Mouse (Mus musculus) regulatory T cell (primary cell): Measurements from ENCODE around the gene Arhgef18.

Source experiments
- in situ Hi-C: fragments of 300-600 bp; cut with MboI, MseI; formaldehyde crosslinking; loops from one replicate; pipeline ENCODE4 v1.15.1; 2025; ENCODE audit warnings: high pct_unique_total_duplicates

Gene Arhgef18

GRCm38 (mm10) chr8:3392771-3393710 is at the start of gene Arhgef18:
TSS of gene Arhgef18 (plus strand) at chr8:3393006.
- in situ Hi-C loops = no loop called here

GRCm38 (mm10) chr8:3345337-3345736 is 47.5 kb upstream of the Arhgef18 start:
- in situ Hi-C loops = no loop called here

- in situ Hi-C loops = no loop called here
Measured at GRCm38 (mm10) chr8:3346691-3347413, 46.0 kb upstream of the Arhgef18 start.

- in situ Hi-C loops = no loop called here
Measured at GRCm38 (mm10) chr8:3348142-3348823, 44.5 kb upstream of the Arhgef18 start.

- in situ Hi-C loops = loop anchor here (10.0 kb wide), 2 partner anchors 814 to 974 kb away; partner anchors contain the start of genes Ccl25, Elavl1 and Evi5l
Measured at GRCm38 (mm10) chr8:3350747-3351146, 42.1 kb upstream of the Arhgef18 start.

GRCm38 (mm10) chr8:3352715-3353114 is 40.1 kb upstream of the Arhgef18 start:
- in situ Hi-C loops = loop anchor here (10.0 kb wide), 2 partner anchors 812 to 972 kb away; partner anchors contain the start of genes Ccl25, Elavl1 and Evi5l

- in situ Hi-C loops = loop anchor here (10.0 kb wide), 2 partner anchors 812 to 972 kb away; partner anchors contain the start of genes Ccl25, Elavl1 and Evi5l
Measured at GRCm38 (mm10) chr8:3353189-3353810, 39.5 kb upstream of the Arhgef18 start, which contains the start of gene A430078G23Rik. TSS of gene A430078G23Rik (plus strand) at chr8:3353415.

GRCm38 (mm10) chr8:3353811-3354442 is 38.9 kb upstream of the Arhgef18 start:
- in situ Hi-C loops = loop anchor here (10.0 kb wide), 2 partner anchors 811 to 971 kb away; partner anchors contain the start of genes Ccl25, Elavl1 and Evi5l

GRCm38 (mm10) chr8:3354443-3354812 is 38.4 kb upstream of the Arhgef18 start:
- in situ Hi-C loops = loop anchor here (10.0 kb wide), 2 partner anchors 810 to 970 kb away; partner anchors contain the start of genes Ccl25, Elavl1 and Evi5l

- in situ Hi-C loops = loop anchor here (5.0 to 10.0 kb wide), 3 partner anchors 322 to 969 kb away; partner anchors contain the start of genes Ccl25, Elavl1, Evi5l and Trappc5
Measured at GRCm38 (mm10) chr8:3355586-3355985, 37.2 kb upstream of the Arhgef18 start.

GRCm38 (mm10) chr8:3358060-3358459 is 34.7 kb upstream of the Arhgef18 start:
- in situ Hi-C loops = loop anchor here (5.0 to 10.0 kb wide), 3 partner anchors 319 to 967 kb away; partner anchors contain the start of genes Ccl25, Elavl1, Evi5l and Trappc5

- in situ Hi-C loops = loop anchor here (5.0 kb wide), 1 partner anchor 85 kb away; no protein-coding TSS in a partner anchor
Measured at GRCm38 (mm10) chr8:3367086-3367485, 25.7 kb upstream of the Arhgef18 start.

GRCm38 (mm10) chr8:3368091-3368490 is 24.7 kb upstream of the Arhgef18 start:
- in situ Hi-C loops = loop anchor here (5.0 kb wide), 1 partner anchor 84 kb away; no protein-coding TSS in a partner anchor

GRCm38 (mm10) chr8:3375748-3376147 is 17.1 kb upstream of the Arhgef18 start:
- in situ Hi-C loops = no loop called here

GRCm38 (mm10) chr8:3376641-3377274 is 16.0 kb upstream of the Arhgef18 start:
- in situ Hi-C loops = no loop called here

GRCm38 (mm10) chr8:3387286-3387685 is 5.5 kb upstream of the Arhgef18 start:
- in situ Hi-C loops = no loop called here

- in situ Hi-C loops = no loop called here
Measured at GRCm38 (mm10) chr8:3388591-3389338, 4.0 kb upstream of the Arhgef18 start.

- in situ Hi-C loops = no loop called here
Measured at GRCm38 (mm10) chr8:3389506-3389905, 3.3 kb upstream of the Arhgef18 start.

GRCm38 (mm10) chr8:3392293-3392692 is 513 bp upstream of the Arhgef18 start:
- in situ Hi-C loops = no loop called here
